Mouse (Mus musculus) lung, postnatal 10 days (tissue): ENCODE measurements at regions not wholly inside any gene's neighbourhood (a gene's known extent, or its start where the extent isn't known, plus 50 kb on each side); places are given as distances from the start of the nearest gene placed in this dataset.

Source experiments
- DNase-seq: peaks from one replicate; pipeline ENCODE4 v3.0.0; 2021

DNA sequence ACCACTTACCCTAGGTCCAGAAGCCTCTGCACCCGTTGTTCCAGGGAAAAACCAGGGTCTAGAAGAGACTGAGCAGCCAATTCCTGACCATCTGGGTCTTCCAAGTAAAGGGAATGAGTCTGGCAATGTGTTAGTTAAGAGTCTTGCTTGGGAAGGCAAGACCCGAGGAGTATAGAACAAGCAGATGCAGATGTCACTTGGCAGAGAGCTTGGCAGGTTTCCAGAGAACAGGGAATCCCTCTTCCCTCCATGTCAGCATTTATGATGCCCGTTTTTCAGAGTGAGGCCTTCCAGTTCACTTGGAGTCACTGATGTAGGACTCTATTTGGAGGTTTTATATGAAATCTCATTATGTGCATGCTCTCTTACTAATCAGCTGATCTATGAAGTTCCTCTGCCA lies 231.1 kb downstream of the Bcl2 start:
- DNase-seq = peak; percentile 12

- no peak for DNase-seq
These were observed 236.3 kb downstream of the Bcl2 start for GRCm38 (mm10) chr1:106477670-106478355.

GRCm38 (mm10) chr1:106468021-106468420 lies 246.1 kb downstream of the Bcl2 start:
- no peak for DNase-seq

- DNase-seq = no peak
These were observed 247.4 kb downstream of the Bcl2 start for GRCm38 (mm10) chr1:106466644-106467043.

DNA sequence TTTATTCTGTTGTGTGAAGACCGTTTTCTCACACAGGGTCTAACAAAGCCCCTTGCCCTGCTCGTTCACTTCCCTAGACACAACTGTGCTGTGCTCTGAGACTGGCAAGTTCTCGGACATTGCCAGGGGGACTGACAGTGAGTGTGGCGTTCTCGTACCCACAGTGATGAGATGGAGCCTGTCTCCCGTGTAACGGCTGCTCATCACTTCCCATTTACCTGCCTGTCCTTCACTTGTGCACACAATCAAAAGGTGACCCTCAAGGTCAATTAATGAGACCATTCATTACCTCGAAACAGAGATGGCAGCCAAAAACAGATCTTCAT lies 248.1 kb downstream of the Bcl2 start:
- DNase-seq = no peak

DNA sequence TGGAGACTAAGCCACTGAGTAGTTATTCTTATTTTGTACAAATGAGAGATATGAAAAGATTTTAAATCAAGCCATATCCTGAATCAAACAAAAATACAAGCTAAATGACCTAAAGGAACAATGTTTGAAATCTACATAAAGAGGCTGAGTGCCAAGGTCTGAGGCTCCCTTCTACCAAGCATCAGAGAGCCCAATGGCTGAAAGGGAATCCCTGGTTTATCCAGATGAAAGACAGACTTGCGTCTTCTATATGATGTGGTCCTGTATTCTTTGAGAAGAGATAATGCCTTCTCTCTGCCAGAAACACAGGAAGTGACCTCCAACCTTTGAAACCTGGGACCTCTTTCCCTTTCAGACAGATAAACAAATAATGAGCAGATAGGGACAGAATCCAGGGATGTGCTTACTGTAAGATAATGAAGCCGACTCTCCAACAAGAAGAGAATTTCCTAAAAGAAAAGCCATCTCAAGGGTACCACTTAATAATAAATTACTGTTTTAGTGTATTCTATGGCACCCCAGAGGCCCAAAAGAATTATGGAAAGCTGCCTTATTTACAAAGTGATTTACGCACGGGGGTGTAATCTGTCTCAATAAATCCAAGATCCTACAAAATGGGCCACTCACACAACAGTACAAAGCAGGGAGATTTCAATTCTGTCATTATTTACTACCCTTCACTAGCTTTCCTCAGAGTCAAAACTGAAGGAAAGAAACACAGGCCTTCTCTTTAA lies 248.7 kb downstream of the Bcl2 start:
- DNase-seq = no peak

DNA sequence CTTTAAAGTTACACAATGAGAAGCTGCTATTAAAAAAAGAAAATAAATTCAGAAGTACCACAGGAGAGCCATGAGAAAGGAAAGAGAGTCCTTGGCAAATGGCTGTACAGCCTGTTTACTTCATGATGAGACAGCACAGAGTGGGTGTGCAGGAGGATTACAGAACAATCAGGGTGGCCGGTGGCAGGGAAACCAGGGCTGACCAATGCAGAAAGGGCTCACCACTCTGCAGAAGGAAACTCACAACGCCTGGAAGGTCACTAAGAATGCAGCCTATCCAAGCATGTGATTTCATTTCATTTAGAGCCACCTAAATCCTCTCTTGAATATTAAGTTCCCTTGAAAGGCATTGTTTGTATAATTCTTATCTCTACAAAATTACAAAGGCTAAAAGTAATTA lies 249.3 kb downstream of the Bcl2 start:
- no peak for DNase-seq

DNA sequence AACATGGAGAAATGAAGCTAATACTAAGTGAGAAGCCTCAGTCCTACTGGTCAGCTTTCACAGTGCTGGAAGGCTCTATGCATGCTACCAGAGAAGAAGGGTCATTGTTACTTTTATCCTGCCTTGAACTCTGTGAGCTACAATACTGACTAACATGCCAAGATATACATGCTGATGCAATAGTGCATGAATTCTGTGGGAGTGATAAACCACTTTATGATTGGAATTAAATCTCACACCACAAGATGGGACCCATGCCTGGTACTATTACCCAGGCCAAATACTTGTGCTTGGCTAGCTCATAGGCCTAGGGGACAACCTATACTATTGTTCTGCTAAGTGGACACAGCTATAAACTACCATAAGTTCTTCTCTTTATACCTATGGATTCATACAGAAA lies 251.5 kb downstream of the Bcl2 start:
- DNase-seq = no peak

GRCm38 (mm10) chr1:106462112-106462511 lies 252.0 kb downstream of the Bcl2 start:
- no peak for DNase-seq

GRCm38 (mm10) chr1:106460957-106461356 lies 253.1 kb downstream of the Bcl2 start:
- DNase-seq = peak; percentile 1

- DNase-seq = no peak
These were observed 264.3 kb downstream of the Bcl2 start for GRCm38 (mm10) chr1:106449795-106450194.
